Mouse (Mus musculus) E14TG2a.4 (cell line): ENCODE data around the gene Hsd17b3.

ENCODE experiments used
- CTCF ChIP-seq: conservative IDR thresholded peaks from 2 replicates; pipeline ENCODE4 v1.5.1; 2014; ENCODE audit warnings: low read length
- NANOG ChIP-seq: IDR thresholded peaks from 2 replicates; pipeline ENCODE4 v1.6.1; 2014; ENCODE audit warnings: borderline replicate concordance, low read length, mixed read lengths
- POU5F1 ChIP-seq: IDR thresholded peaks from 2 replicates; pipeline ENCODE4 v1.6.1; 2014; ENCODE audit warnings: low read length, borderline replicate concordance

DNA sequence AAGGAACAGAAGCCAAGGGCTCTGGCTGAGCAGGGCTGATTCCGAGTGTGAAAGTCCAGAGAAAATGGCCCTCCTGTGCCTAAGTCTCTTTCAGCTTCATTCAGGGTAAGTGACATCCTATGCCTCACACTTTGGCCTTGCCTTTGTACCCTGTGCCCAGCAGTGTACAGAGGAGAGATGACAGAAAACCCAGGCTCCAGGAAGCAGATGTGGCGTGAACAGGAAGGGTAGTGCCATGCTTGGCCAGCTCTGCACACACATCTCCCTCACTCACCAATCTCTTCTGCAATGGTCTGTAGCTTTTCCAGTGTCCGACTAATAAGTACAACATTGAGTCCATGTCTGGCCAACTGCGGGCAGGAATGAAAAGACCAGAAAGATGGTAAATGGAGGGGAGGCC is 13.0 kb downstream of the Hsd17b3 start:
- TF ChIP-seq CTCF (no peak), POU5F1 (no peak), NANOG (no peak)
